In genomic region chr15:88858141-88858541, GRCm38 (mm10) we compare ENCODE assay signal across 10 mouse cellular contexts. TPM values are rescaled to one million over a fixed set of nuclear protein-coding genes. Genes with fewer than 3 reads are reported as not detected.
DNase-seq lines count a peak whose midpoint lies in the region; ATAC-seq lines count a peak whose summit lies in the region.
"Had no signal": no experiment of that assay in that cellular context is flagged by ENCODE, and none has a peak within 500 bp of the region (broad histone marks: within the 10 kb centered on the region; RNA-seq: fewer than 3 reads in every experiment).

No protein-coding gene starts in this region.

- H3K9me3 ChIP-seq in heart, embryonic 11.5 days (replicated peaks; ENCODE audit: control insufficient read depth, low read length), result no peaks in the 10 kb centered on the region
- H3K9me3 ChIP-seq in lung, embryonic 16.5 days (ENCODE audit: control insufficient read depth, low read length), result no peaks in the 10 kb centered on the region
- H3K9me3 ChIP-seq: embryonic facial prominence, embryonic 13.5 days; midbrain, embryonic 13.5 days had no signal

- WGBS in heart, embryonic 11.5 days (ENCODE audit: insufficient replicate concordance), result 86% methylated on average over 3 of the region's 3 CpGs
- 71% methylated on average over 3 of the region's 3 CpGs for WGBS in lung, embryonic 16.5 days

- H3K36me3 ChIP-seq in heart, embryonic 11.5 days (ENCODE audit: control insufficient read depth, insufficient read depth, low read length), result no peaks in the 10 kb centered on the region
- no peaks in the 10 kb centered on the region for H3K36me3 ChIP-seq in lung, embryonic 16.5 days (ENCODE audit: control insufficient read depth, insufficient read depth, low read length)
- H3K36me3 ChIP-seq: embryonic facial prominence, embryonic 13.5 days; midbrain, embryonic 13.5 days had no signal

- peaks cover 33% of the 10 kb centered on the region for H3K4me1 ChIP-seq in heart, embryonic 11.5 days (ENCODE audit: control insufficient read depth, insufficient read depth, low read length)
- H3K4me1 ChIP-seq in lung, embryonic 16.5 days (replicated peaks; ENCODE audit: control insufficient read depth, insufficient read depth, low read length), result peaks cover 30% of the 10 kb centered on the region

- H3K9ac ChIP-seq in heart, embryonic 11.5 days (ENCODE audit: low read depth, low read length), result no peak overlapping the region
- 0 out of 2 replicates have a peak overlapping the region, but pooled peaks have one; percentile 8 for H3K9ac ChIP-seq in lung, embryonic 16.5 days (ENCODE audit: low read length)
- H3K9ac ChIP-seq: embryonic facial prominence, embryonic 13.5 days; midbrain, embryonic 13.5 days had no signal

- H3K4me3 ChIP-seq in heart, embryonic 11.5 days (ENCODE audit: low read depth, low read length), result no peak overlapping the region
- no peak overlapping the region for H3K4me3 ChIP-seq in lung, embryonic 16.5 days (ENCODE audit: low read length)
- H3K4me3 ChIP-seq: embryonic facial prominence, embryonic 13.5 days; midbrain, embryonic 13.5 days had no signal

- no peaks in the 10 kb centered on the region for H3K27me3 ChIP-seq in heart, embryonic 11.5 days (ENCODE audit: control insufficient read depth, insufficient read depth, low read length)
- no peaks in the 10 kb centered on the region for H3K27me3 ChIP-seq in lung, embryonic 16.5 days (ENCODE audit: control insufficient read depth, insufficient read depth, low read depth, low read length)
- H3K27me3 ChIP-seq: embryonic facial prominence, embryonic 13.5 days; midbrain, embryonic 13.5 days had no signal

- no peak overlapping the region for H3K27ac ChIP-seq in heart, embryonic 11.5 days (ENCODE audit: low read depth, low read length)
- H3K27ac ChIP-seq in lung, embryonic 16.5 days (ENCODE audit: low read length), result peak overlapping the region; percentile 9
- H3K27ac ChIP-seq: embryonic facial prominence, embryonic 13.5 days; midbrain, embryonic 13.5 days had no signal

- DNase-seq in heart, adult 18-20 months, result peak; percentile 84 to 86
- no peak for DNase-seq in lung, postnatal 4 days
- DNase-seq in cerebellum, adult 9-10 months, result peak; percentile 84
- DNase-seq in heart, postnatal 36 days, result peak; percentile 69 to 78
- DNase-seq in frontal cortex, postnatal 25 days (ENCODE audit: low spot score in 2 of 2), result no peak
- no peak for DNase-seq in layer of hippocampus, postnatal 36 days

- intact Hi-C loops in heart, postnatal 36 days (cut with DNase I), result no loop called here

- H3K4me2 ChIP-seq in heart, embryonic 11.5 days, result no peak overlapping the region
- no peak overlapping the region for H3K4me2 ChIP-seq in lung, embryonic 16.5 days (ENCODE audit: low read depth, low read length)
- H3K4me2 ChIP-seq: embryonic facial prominence, embryonic 13.5 days; midbrain, embryonic 13.5 days had no signal

- ATAC-seq in heart, embryonic 11.5 days (replicated peaks; ENCODE audit: insufficient number of reproducible peaks, low FRiP score, low TSS enrichment), result no peak
- ATAC-seq in lung, embryonic 16.5 days (ENCODE audit: low read depth), result no peak
- ATAC-seq: midbrain, embryonic 13.5 days had no signal

RNA-seq across cellular contexts. Expression of gene Pim3, which starts 3.8 kb away (rescaled TPM):
- total RNA-seq in heart, adult 18-20 months (2021), result 100 to 1,000 TPM in 1 of 2 experiments, 10 to 100 TPM in 1; 97.9 to 139 TPM
- 43.7 and 50.1 TPM in 2 replicates for polyA plus RNA-seq in heart, embryonic 11.5 days (2014; fragmentation: Nextera tagmentation; extraction: Ambion mirVana)
- 64.1 and 68.0 TPM in 2 replicates for polyA plus RNA-seq in lung, embryonic 16.5 days (2015; fragmentation: Nextera tagmentation; extraction: Ambion mirVana)
- 100 to 1,000 TPM; 120 to 134 TPM for total RNA-seq in heart, postnatal 36 days (2021)
- 10 to 100 TPM; 36.7 to 37.1 TPM for total RNA-seq in layer of hippocampus, postnatal 36 days (2021)

RNA-seq across cellular contexts. Expression of gene Creld2, which starts 38.7 kb away (rescaled TPM):
- 10 to 100 TPM; 19.6 to 28.7 TPM for total RNA-seq in heart, adult 18-20 months (2021)
- polyA plus RNA-seq in heart, embryonic 11.5 days (2014; fragmentation: Nextera tagmentation; extraction: Ambion mirVana), result 71.7 and 83.6 TPM in 2 replicates
- 99.5 and 110 TPM in 2 replicates for polyA plus RNA-seq in lung, embryonic 16.5 days (2015; fragmentation: Nextera tagmentation; extraction: Ambion mirVana)
- 10 to 100 TPM; 16.5 to 27.9 TPM for total RNA-seq in heart, postnatal 36 days (2021)
- 10 to 100 TPM; 29.3 to 41.6 TPM for total RNA-seq in layer of hippocampus, postnatal 36 days (2021)

RNA-seq across cellular contexts. Expression of gene Alg12, which starts 39.0 kb away (rescaled TPM):
- 1 to 10 TPM; 8.3 to 8.8 TPM for total RNA-seq in heart, adult 18-20 months (2021)
- 11.6 and 12.5 TPM in 2 replicates for polyA plus RNA-seq in heart, embryonic 11.5 days (2014; fragmentation: Nextera tagmentation; extraction: Ambion mirVana)
- 13.5 and 14.4 TPM in 2 replicates for polyA plus RNA-seq in lung, embryonic 16.5 days (2015; fragmentation: Nextera tagmentation; extraction: Ambion mirVana)
- 10 to 100 TPM in 1 of 2 experiments, 1 to 10 TPM in 1; 8.9 to 10.1 TPM for total RNA-seq in heart, postnatal 36 days (2021)
- total RNA-seq in layer of hippocampus, postnatal 36 days (2021), result 10 to 100 TPM; 13.0 to 16.3 TPM

Comparison
In these comparisons a context has a peak if more than half of its experiments do, and no peak if none do; other contexts are left out.
1. DNase-seq: peak in heart, adult 18-20 months (2 of 2), cerebellum, adult 9-10 months (single experiment) and heart, postnatal 36 days (2 of 2); none in lung, postnatal 4 days (0 of 2), frontal cortex, postnatal 25 days (0 of 2) and layer of hippocampus, postnatal 36 days (0 of 2).